Mouse (Mus musculus): ENCODE measurements around the gene Vps9d1.
A peak's percentile ranks its signal among the peaks of the same experiment; 100 is the strongest.
"Not testable (repeated sequence)": the region's sequence is repeated elsewhere in the genome, so short reads cannot be mapped to it uniquely, and the experiment has no call there.

Vps9d1 gene

GRCm38 (mm10) chr8:123254099-123254885 lies at the start of gene Vps9d1, which contains the start of gene Zfp276:
Gene Vps9d1 (minus strand): TSS chr8:123254348.
Gene Zfp276 (plus strand): TSS chr8:123254195.
- peak; percentile 85 to 87 for DNase-seq

GRCm38 (mm10) chr8:123298301-123298700 lies 44.2 kb upstream of the Vps9d1 start:
- no peak for DNase-seq

GRCm38 (mm10) chr8:123292785-123293184 lies 38.6 kb upstream of the Vps9d1 start:
- no peak for DNase-seq

- DNase-seq, result no peak
Observed at GRCm38 (mm10) chr8:123292281-123292680, 38.1 kb upstream of the Vps9d1 start.

- DNase-seq, result no peak
Observed at GRCm38 (mm10) chr8:123291716-123292115, 37.6 kb upstream of the Vps9d1 start.

GRCm38 (mm10) chr8:123290679-123291078 lies 36.5 kb upstream of the Vps9d1 start:
- DNase-seq, result no peak

GRCm38 (mm10) chr8:123290166-123290565 lies 36.0 kb upstream of the Vps9d1 start:
- DNase-seq, result peak; percentile 15 to 18

- no peak for DNase-seq
Observed at GRCm38 (mm10) chr8:123287362-123287761, 33.2 kb upstream of the Vps9d1 start.

- DNase-seq, result no peak
Observed at GRCm38 (mm10) chr8:123284493-123284892, 30.3 kb upstream of the Vps9d1 start.

GRCm38 (mm10) chr8:123283991-123284390 lies 29.8 kb upstream of the Vps9d1 start:
- DNase-seq, result no peak

- DNase-seq, result not testable (repeated sequence)
Observed at GRCm38 (mm10) chr8:123282994-123283393, 28.8 kb upstream of the Vps9d1 start.

GRCm38 (mm10) chr8:123280302-123281094 lies 26.4 kb upstream of the Vps9d1 start:
- no peak for DNase-seq

- no peak for DNase-seq
Observed at GRCm38 (mm10) chr8:123279828-123280227, 25.7 kb upstream of the Vps9d1 start.

GRCm38 (mm10) chr8:123278445-123278844 lies 24.3 kb upstream of the Vps9d1 start:
- DNase-seq, result no peak

GRCm38 (mm10) chr8:123275096-123275495 lies 20.9 kb upstream of the Vps9d1 start:
- no peak for DNase-seq

- DNase-seq, result no peak
Observed at GRCm38 (mm10) chr8:123274447-123274846, 20.3 kb upstream of the Vps9d1 start.

- DNase-seq, result no peak
Observed at GRCm38 (mm10) chr8:123271901-123272300, 17.8 kb upstream of the Vps9d1 start.

GRCm38 (mm10) chr8:123271147-123271546 lies 17.0 kb upstream of the Vps9d1 start:
- no peak for DNase-seq

- DNase-seq, result no peak
Observed at GRCm38 (mm10) chr8:123267926-123268656, 13.9 kb upstream of the Vps9d1 start.

GRCm38 (mm10) chr8:123257593-123257992 lies 3.4 kb upstream of the Vps9d1 start:
- not testable (repeated sequence) for DNase-seq

- no peak for DNase-seq
Observed at GRCm38 (mm10) chr8:123257114-123257513, 3.0 kb upstream of the Vps9d1 start.

- no peak for DNase-seq
Observed at GRCm38 (mm10) chr8:123255170-123255569, 1.0 kb upstream of the Vps9d1 start.

- DNase-seq, result no peak
Observed at GRCm38 (mm10) chr8:123253451-123254098, 573 bp downstream of the Vps9d1 start.

Measured in thymus, postnatal 36 days (tissue).